Mouse (Mus musculus) layer of hippocampus, adult 9-11 months (tissue): Measurements from ENCODE around the gene Sox1.

Experiments
- DNase-seq: peaks from one replicate; pipeline ENCODE4 v3.0.0; 2022

The Sox1 gene

DNA sequence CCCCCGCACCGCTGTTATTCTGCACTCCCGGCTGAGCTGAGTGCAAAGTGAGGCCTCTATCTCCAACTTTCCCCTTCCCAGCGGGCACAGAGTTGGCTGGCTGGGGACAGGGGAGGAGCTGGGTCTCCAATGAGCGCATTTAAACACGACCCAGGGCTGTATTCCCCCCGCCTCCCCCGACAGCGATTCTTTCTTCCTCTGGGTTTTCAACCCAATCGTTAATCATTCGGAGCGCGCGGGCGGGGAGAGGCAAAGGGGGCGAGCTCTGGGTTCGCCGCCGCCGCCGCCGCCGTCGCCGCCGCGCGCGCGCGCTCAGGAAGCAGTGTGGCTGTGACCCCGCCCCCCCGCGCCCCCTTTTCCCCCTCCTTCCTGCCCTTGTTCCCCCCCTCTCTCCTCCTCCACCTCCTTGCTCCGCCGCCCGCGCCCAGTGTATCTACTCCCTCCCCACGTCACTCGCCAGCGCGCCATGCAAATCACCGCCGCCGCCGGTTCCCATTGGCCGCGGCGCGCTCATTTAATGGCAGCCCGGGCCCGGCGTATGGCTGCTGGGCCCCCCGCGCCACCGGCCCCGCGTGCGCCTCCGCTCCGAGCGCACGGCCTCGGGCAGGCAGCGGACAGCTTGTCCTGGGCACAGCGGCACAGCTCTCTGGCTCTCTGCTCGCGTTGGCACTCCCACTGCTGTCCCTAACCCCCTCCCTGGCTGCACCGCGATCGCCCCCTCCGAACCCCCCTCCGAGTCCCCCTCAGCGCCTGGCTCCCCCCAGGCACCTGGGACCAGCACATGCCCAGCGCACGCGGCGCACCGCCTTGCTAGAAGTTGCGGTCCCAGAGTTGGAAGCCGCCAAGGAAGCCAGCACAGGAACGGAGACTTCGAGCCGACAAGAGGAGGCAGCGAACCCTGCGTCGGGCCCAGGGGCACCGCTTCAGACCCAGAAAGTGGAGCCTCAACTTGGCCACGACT lies at the start of gene Sox1:
Gene Sox1, plus strand, starts transcription at position 225 of the 961 bp plus-strand sequence.
- DNase-seq: peak; percentile 79

DNA sequence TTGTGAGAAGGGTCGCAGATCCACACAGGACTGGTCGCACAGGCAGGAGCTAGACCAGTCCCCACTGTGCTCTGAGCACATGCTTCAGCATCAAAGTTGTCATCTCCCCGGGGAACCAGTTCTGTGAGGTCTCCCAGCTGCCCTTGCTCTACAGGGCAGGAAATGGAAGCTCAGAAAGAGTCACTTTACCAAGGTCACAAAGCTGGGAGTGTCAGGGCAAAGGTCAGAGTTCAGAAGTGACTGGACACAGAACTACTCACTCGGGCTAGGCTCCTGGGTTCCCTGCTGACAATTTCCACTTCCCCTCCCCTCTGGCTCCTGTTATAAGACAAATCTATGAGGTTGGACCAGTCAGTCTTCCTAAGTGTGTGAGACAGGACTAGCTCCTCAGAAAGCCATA lies 49.2 kb upstream of the Sox1 start:
- DNase-seq: no peak

DNA sequence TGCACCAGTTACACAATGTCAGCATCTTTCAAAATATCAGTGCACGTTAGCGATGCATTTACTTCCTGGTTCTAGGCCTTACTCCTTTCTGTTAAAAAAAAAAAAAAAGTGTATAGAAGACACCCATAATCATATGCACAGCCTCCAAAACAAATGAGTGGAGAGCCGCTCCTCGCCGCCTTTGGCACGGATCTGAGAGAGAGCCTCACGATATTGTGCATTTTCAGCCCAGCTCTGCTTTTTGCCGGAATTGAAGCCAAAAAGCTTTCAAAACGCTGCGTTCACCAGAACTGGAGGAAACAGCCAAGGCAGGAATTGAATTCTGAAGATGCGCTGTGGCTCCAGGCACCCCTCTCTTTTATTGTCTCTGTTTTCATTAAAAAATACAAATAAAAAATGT lies 48.2 kb upstream of the Sox1 start:
- DNase-seq: no peak

DNA sequence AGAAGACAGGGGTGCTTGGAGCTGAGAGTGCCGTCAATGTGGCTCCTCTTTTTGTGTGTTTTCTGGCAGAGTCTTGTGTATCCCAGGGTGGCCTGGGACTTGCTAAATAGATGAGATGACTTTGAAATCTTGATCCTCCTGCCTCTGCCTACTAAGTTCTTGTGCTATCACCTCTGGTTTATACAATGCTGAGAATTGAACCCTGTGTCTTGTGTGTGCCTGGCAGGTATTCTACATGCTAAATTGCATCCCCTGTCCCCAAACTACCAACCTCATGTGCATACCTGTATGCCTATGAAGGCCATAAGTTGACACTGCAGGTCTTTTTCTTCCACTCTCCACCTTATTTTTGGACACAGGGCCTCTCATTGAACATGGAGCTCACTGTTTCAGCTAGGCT lies 46.8 kb upstream of the Sox1 start:
- no peak for DNase-seq

DNA sequence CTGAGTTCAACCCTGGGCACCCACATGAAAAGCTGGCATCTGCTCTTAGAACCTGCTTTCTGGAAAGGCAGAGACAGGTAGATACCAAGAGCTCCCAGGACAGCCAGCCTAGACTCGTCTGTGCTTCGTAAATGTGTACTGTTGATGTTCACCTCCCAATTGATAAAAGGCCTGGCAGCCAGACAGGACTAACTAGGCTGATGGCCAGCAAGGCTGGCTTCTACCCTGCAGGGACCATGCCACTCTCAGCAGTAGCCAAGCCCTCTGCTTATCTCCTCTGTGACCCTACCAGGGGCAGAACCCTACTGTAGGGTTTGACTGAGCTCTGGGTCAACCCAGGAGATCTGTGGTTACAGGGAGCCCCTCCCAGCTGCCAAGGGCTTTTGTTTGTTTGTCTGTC lies 45.5 kb upstream of the Sox1 start:
- no peak for DNase-seq

DNA sequence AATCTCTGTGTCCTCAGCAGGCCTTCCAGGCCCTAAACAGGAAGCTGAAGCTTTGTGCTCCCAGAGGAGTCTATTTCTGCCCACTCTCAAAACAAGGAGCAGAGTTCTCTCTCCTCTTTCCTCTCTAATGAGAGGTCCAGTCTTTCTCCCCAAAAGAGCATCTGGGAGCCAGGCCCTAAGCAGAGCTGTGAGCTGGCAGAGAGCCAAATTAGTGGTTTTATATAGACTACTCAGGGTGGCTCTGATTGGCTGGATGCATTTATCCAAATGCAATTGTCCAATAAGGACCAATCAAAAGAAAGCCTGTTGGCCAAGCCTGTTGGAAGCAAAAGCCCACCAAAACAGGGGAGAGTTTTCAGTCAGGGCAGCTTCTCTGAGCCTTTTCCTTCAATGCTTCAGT lies 44.0 kb upstream of the Sox1 start:
- DNase-seq: no peak

DNA sequence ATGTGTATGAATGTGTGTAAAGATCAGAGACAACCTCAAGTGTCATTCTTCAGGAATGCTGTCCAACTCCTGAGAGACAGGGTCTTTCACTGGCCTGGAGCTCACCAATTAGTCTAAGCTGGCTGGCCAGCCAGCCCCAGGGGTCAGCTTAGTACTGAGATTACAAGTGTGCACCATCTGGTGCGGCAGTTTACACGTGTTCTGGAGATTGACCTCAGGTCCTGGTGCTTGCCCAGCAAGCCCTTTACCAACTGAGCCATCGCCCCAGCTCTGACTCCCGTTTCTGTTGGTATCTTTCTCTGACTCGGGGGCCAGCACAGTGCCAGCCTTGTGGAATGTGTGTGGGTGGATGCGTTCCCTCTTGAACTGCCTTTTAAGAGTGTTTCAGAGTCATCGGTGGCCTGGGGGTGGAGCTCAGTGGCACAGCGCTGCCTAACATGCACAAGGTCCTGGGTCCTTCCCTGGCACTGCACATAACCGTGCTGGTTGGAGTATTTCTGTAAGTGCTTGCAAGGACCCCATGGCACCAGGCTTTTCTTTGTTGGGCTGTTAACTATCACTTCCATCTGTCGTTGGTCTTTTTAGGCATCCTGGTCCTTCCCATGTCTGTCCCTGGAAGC lies 40.6 kb upstream of the Sox1 start:
- DNase-seq: no peak

DNA sequence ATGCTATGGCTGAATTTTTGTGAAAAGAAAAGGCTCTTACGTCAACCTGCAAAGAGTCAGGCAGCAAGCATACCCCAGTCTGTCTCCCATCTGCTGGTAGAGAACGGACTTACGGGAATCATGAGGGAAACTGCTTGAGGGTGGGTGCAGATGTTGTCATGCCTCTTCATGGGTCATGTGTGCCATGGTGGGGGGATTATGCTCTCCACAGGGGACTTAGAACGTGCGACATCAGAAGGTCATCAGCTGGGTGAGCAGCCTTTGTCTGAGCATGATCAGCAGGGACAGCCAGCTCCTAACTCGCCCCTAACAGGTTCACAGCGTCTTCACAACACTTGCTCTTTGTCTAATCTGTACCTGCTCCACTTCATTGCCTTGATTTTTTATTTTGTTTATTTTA lies 26.9 kb upstream of the Sox1 start:
- no peak for DNase-seq

DNA sequence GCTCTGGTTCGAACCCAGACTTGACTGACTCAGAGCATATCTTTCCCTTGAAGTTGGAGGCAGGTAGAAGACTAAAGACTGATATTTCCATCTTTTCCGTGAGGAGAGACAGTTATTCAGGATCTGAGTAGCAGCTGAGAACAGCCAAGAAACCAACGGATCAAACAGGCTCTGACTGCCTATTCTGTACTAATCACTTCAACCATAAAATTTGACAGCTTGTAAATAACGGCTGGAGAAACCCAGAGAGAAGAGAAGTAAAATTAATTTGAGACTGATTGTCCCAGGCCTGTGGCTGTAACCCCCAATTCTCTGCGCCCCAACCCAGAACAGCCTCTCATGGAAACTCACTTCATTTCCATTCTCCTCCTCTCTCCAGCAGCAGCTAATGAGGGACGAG lies 26.2 kb upstream of the Sox1 start:
- no peak for DNase-seq

DNA sequence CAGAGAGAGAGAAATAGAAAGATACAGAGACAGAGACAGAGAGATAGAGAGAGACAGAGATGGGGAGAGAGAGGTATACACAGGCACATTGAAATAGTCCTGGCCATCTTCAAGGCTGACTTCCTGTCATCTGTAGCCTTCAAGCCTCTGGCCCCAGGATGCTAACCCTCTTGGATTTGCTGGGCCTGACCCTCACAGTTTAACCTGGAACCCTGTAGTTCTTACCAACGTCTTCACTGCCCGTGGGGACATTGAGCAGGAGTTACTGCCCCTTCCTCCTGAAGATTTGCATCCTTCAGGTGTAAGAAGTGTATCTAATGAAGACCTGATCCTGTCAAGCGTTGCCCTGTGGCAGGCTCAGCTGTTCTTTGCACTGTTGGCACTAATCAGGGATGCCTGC lies 14.0 kb upstream of the Sox1 start:
- no peak for DNase-seq

DNA sequence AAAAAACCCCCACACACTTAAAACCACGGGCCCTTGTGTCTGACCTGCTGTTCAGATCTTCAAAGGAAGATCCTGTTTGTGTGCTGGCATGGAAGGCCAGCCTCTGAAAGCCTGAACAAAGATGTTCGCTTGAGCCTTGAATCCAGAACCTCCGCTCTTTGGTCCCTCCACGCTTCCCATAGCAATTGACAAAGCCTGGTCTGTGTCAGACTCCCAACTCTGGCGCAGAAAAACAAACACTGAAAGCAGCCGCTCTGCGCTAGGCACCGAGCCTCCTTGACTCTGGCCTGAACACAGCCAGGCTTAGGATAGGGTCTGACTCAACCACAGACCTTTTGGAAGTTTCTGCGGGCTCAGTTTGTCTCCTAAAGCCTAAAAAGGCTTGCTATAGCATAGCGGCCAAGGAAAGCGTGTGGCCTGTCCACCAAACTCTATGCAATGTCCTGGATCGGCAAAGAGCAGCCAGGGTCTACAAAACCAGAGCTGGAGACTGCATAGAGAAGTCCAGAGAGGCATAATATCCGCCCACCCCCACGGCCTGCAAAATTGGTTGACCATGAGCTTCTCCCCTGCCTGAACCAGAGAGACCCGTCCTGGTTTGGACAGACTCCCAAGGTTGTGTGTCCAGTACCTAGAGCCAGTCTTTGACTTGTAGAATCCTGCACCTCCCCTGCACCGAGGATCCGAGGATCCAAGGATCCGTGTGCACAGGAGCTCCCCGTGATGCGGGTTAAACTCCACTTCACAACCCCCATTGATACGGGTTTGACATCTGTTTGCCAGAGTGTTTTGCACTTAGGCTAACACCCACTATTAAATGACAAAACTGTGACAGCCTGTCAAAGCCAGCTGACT lies 12.2 kb upstream of the Sox1 start:
- no peak for DNase-seq

DNA sequence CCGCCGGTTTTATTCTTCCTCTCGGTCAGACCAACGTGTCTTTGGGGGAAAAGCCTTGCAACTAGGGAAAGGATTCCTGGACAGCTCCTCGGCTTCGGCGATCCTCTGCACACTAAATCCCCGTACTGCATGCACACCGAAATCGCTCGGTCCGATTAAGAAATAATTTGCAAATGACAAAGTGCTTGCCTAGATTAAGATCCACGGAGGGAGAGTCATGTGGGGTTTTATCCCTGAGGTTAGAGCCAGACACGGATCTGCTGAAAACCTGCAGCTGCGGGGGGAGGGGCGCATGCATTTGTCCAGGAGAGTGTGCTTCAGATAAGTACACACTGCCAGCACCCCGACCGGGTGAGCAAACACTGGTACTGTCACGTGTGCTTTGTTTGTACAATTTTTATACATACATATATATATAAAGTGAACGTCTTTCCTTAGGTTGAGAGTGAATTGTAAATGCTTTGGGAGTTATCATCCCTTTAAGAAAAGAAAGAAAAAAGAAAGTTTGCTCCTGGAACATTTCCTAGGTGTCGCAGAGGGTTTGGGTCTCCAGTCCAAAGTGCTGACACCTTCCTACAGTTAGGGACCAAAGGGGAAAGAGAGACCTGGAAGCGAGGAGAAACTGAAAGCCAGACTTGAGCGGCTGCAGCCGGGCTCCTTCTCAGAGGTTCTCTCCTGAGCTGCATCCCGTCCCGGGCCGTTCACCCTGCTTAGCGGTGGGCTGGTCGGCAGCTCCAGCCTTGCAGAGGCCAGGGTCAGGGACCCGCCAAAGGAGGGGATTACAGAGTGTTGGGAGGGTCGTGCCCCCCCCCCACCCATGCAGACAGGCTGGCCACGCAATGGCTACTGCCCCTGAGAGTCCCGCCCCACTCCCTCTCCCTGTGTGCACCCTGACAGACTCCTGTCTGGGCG lies 10.9 kb upstream of the Sox1 start:
- no peak for DNase-seq

DNA sequence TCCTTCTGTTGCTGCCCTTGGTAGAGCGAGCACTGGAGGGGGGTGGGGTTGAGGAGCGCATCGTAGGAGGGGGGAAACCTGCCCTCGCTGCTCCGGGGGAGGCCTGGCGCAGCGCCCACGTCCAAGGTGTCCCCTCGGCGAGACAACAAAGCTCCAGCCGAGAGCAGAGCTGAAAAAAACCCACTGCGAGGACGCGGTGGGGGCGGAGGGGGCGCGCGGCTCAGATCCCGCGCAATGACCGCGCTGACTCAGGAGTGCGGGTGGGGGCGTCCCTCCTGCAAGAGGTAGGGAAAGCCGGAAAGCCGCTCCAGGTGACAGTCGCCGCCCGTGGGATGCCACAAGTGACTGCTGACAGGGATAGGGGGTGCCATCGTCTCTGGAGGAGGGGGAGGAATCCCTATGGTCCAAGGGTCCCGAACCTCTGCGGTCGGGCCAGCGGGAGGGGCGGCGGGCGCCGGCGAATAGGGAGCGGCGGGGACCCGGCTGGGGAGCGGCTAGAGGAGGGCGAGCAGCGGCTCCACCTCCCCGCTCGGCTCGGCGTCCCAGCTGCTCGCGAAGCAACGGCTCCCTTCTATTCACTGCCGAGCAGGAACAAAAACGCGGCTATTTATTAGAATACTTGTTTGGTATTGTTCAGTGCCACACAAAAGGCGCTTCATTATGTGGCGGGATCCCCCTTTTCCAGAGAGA lies 10.0 kb upstream of the Sox1 start:
- DNase-seq: no peak

DNA sequence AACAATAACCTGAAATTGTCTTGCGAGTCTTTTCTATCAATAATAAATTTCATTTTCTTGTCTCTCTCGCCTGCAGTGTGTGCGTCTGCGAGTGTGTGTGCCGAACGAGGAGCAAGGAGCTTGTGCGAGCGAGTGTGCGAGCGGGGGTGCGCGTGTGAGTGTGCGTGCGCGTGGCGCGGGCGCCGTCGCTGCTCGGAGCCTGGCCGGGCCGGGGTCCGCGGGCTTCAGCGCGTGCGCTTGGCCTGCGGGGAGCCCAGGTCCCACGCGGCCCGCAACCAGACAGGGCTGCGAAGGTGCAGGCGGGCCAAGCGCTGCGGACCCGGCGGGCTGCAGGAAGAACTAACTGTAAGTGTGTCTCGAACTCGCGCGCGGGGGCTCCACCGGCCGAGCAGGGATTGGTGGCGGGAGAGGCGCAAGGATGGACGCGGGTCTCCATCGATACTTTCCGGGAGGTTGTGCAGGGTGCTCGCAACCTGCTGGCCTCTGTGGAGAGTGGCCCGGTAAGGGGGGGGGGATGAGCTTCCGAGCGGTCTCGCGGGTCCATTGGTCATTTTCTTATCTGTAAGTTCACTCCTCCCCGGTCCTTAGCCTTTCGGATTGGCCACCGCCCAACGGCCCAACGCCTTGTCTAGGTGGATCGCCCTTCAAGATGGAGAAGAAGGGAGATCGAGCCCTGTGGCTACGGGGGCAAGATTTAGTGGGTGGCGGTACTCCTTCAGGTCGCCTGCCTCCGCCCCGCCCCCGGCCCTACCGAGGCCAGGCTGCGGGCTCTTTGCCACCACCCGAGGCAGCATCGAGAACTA lies 9.2 kb upstream of the Sox1 start:
- no peak for DNase-seq

DNA sequence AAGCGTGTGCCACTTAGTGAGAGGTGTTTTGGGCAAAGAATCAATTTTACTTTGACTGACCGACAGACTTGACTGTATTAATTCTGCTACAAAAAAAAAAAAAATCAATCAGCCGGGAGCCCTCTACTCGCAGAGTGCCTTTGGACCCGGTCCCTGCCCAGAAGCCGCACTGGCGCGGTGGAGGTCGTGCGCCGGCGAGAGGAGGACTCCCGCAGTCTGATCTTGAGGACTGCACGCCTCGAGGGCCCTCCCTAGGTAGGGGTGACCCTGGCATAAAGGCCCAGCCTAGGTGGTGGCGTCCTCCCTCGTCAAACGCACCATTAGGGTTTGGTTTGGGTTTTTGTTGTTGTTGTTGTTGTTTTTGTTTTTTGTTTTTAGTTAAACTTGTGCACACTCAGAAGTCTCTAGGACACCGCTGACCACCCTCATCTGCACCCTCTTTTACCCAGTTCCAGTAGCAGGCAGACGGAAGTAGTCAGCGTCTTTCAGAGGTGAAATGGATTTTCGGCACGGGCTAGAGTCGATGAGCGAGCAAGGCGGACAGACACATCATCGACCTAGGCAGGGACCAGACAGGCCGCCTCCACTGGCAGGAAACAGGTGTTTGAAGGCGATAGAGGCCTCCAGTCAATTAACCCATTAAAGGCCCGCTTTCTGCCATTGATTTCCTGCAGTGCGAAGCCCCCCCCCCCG lies 8.4 kb upstream of the Sox1 start:
- DNase-seq: no peak

DNA sequence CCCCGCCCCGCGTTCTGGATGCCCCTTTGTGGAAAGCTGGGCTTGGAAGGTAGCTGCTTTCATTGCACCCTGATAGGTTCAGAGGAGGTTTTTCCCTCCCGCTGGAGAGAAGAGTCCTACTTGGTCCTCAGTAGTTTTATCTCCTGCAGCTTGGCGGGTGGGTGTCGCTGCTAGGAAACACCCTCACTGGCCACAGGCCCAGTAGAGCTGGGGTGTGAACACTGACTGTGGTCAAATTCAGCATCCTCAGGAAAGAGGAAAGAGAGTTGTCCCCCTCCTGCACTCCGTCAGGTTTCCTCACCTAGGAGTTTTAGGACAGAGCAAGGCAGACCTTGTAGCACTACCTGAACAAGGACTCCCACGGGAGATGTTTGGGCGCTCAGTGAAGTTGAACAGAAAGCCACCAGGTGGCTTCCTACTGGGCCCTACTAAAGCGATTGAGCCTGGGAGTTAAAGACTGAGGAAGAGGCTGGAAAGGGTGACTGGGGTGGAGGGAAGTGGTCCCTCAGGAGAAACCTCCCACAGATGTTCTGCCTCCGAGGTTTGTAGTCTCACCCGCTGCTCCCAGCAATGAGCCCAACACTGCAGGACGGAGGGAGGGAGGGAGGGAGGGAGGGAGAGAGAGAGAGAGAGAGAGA lies 7.8 kb upstream of the Sox1 start:
- DNase-seq: no peak

DNA sequence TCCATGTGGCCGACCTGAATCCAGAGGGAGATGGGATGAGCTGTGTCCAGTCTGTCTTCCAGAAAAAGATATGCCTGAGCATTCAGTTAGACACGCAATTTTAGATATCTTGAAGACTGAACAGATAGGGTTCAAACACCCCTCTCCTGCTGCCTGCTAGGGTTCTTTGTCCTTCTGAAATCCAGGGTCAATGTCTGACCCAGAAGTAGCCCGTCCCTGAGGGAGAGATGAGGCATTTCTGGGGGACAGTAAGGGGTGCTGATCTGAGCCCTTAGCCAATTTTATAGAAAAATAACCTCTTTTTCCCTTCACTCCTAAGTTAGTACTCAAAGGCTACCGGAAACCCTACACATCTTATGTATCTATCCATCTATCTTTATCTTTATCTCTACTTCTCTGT lies 7.2 kb upstream of the Sox1 start:
- DNase-seq: no peak

DNA sequence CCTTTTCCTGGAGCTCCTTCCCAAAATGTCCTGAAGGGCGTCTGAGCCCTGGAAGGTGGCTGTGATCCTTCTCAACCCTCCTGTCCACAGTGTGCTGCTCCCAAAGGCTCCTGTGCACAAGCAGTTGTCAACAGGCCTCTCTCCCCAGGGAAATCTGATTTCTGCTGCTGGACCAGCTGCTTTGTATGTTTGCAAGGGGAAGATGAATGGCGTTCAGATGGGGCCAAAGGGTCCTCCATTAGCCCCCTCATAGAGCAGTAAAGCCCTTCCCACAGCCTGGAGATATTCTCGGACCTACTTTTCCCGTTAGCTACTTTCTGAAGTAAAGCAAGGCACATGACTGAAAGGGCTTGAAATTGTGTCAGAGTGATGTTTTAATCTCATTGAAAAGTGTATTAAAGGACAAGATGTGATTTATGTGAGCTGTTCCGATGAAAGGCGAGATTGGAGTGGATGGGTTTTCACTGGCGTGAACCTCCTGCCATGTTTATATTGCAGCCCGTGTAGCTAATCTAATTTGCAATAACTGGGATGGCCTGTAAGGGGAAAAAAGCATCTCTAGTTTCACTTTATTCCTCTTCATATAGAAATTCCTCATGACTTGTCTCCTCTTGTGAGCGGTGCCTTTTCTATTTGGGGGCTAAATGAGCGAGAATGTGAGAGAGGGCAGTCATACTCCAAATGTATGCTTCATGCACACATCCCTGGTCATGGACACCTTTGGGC lies 6.5 kb upstream of the Sox1 start:
- DNase-seq: no peak

DNA sequence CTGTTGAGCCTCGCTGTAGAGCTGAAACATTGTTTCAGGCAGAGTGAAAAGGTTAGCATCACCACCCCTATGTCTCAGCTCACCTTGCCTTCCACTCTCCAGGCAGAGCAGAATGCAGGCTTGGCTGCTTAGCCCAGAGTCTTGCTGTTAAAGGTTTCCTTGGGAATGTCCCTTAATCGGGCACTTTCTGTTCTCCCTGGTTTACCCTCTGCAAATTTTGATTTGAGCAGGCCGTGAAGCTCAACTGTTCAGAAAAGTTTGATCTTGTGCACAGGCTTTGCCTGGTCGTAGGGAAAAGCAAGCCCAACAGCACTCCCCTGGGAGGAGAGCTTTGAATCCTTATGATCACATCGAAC lies 6.0 kb upstream of the Sox1 start:
- DNase-seq: no peak
